Mouse (Mus musculus): ENCODE results near the gene Shtn1.

DNA sequence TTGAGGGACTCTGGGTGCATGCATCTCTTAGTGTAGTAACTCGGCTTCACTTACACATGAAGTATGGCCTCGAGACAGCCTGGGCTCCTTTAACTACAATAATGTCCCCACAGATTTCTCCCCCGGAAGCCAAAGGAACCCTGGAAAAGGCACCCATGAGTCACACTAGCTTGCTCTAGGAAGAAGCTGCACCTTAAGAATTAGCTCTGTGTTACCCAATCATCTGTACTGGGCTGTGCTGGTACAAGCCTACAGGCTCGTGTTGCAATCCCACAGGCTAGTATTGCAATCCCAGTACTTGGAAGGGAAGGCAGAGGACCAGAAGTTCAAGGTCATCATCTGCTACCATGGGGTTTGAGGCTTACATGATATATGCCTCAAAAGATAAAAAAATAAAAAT is 4.5 kb downstream of the Shtn1 start:
- TF ChIP-seq CTCF (IDR thresholded peaks at IDR 0.05; ENCODE audit: low read depth, low read length) (no peak), POLR2A (IDR thresholded peaks at IDR 0.05; ENCODE audit: insufficient read depth, low read length) (no peak), EP300 (IDR thresholded peaks at IDR 0.05; ENCODE audit: insufficient read depth, low read depth, low read length) (no peak)

Measured in ES-Bruce4 (cell line).